Mouse (Mus musculus): ENCODE measurements at regions not wholly inside any gene's neighbourhood (a gene's known extent, or its start where the extent isn't known, plus 50 kb on each side); places are given as distances from the start of the nearest gene placed in this dataset.

DNA sequence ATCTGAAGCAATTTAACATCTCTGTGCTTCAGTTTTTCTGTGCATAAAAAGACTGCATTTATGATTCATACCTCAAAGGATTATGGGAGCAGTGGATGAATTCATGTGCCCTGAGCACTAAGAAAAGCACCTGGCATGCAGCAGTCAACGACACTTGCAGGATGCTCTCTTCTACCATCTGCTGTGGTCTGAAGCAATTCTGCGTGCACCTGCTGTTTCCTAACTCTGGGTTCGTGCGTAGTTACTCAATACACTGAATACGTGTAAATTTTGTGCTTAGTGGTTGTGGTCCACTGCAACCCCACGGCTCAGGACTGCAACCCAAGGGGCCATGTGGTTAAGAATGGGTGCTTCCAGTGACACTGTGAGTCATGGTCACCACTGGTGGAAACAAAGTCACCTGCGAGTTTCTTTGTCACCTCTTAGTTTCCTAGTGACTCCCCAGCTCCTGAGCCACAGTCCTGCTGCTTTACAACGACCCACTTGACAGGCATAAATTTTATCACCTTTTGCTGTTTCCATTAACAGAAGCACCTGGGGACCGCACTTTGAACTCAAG lies 98.7 kb upstream of the Arhgap21 start:
- 88% methylated on average over 9 of the region's 9 CpGs for WGBS
- no peak for ATAC-seq (ENCODE audit: insufficient read depth, low FRiP score)
- Histone ChIP-seq H3K27ac (ENCODE audit: low read length) (no peak overlapping the region), H3K9me3 (replicated peaks; ENCODE audit: control insufficient read depth, low read length) (no peaks in the 10 kb centered on the region), H3K4me3 (replicated peaks; ENCODE audit: low read length) (no peak overlapping the region), H3K27me3 (ENCODE audit: control insufficient read depth, insufficient read depth, low read length) (no peaks in the 10 kb centered on the region), H3K36me3 (ENCODE audit: control insufficient read depth, insufficient read depth, low read length) (no peaks in the 10 kb centered on the region), H3K9ac (ENCODE audit: low read length) (no peak overlapping the region), H3K4me2 (ENCODE audit: low read depth, low read length) (no peak overlapping the region), H3K4me1 (ENCODE audit: control insufficient read depth, insufficient read depth, low read length) (no peaks in the 10 kb centered on the region)

- Histone ChIP-seq H3K9ac (ENCODE audit: low read length) (no peak overlapping the region), H3K27me3 (ENCODE audit: control insufficient read depth, insufficient read depth, low read length) (no peaks in the 10 kb centered on the region), H3K9me3 (replicated peaks; ENCODE audit: control insufficient read depth, low read length) (no peaks in the 10 kb centered on the region), H3K27ac (ENCODE audit: low read length) (no peak overlapping the region), H3K36me3 (ENCODE audit: control insufficient read depth, insufficient read depth, low read length) (no peaks in the 10 kb centered on the region), H3K4me3 (replicated peaks; ENCODE audit: low read length) (no peak overlapping the region), H3K4me2 (ENCODE audit: low read depth, low read length) (no peak overlapping the region), H3K4me1 (ENCODE audit: control insufficient read depth, insufficient read depth, low read length) (no peaks in the 10 kb centered on the region)
- WGBS: 82% methylated on average over 2 of the region's 2 CpGs
- no peak for ATAC-seq (ENCODE audit: insufficient read depth, low FRiP score)
Measured at GRCm38 (mm10) chr2:21060347-21060650, 91.6 kb upstream of the Arhgap21 start.

DNA sequence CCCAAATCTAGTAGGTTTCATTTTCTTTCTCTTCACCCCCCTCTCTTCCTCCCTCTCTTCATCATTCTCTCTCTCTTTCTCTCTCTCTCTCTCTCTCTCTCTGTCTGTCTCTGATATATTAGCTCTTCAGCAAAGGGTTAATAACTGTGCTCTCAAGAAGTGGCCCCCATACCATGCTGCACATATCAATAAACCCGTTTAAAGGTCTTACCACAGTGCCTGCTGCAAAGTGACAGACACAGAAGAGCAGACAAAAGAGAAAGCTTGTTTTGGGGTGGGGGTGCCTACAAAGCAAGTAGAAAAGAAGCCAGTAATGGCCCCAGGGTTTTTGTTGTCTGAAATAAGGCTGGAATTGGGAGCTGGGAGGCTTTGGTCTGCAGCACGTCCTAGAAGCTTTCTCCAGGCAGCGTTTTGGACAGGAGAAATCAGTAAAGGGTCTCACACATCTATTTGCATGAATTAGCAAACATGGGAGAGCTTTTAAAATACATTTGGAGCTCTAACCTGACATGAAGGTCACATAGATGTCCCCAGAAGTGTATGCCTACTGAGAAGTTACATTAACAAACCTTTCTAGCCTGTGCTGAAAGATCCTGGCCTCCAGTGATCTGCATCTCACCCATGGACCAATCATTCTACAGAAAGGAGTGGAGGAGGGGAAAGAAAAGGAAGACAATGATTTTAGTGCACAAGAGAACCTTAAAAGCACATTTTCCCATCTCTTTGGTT lies 91.1 kb upstream of the Arhgap21 start:
- Histone ChIP-seq H3K27me3 (ENCODE audit: control insufficient read depth, insufficient read depth, low read length) (no peaks in the 10 kb centered on the region), H3K36me3 (ENCODE audit: control insufficient read depth, insufficient read depth, low read length) (no peaks in the 10 kb centered on the region), H3K4me2 (ENCODE audit: low read depth, low read length) (no peak overlapping the region), H3K4me3 (replicated peaks; ENCODE audit: low read length) (no peak overlapping the region), H3K9ac (ENCODE audit: low read length) (no peak overlapping the region), H3K27ac (ENCODE audit: low read length) (no peak overlapping the region), H3K4me1 (ENCODE audit: control insufficient read depth, insufficient read depth, low read length) (no peaks in the 10 kb centered on the region), H3K9me3 (replicated peaks; ENCODE audit: control insufficient read depth, low read length) (no peaks in the 10 kb centered on the region)
- 34% methylated on average over 3 of the region's 3 CpGs for WGBS
- ATAC-seq (ENCODE audit: insufficient read depth, low FRiP score): no peak

DNA sequence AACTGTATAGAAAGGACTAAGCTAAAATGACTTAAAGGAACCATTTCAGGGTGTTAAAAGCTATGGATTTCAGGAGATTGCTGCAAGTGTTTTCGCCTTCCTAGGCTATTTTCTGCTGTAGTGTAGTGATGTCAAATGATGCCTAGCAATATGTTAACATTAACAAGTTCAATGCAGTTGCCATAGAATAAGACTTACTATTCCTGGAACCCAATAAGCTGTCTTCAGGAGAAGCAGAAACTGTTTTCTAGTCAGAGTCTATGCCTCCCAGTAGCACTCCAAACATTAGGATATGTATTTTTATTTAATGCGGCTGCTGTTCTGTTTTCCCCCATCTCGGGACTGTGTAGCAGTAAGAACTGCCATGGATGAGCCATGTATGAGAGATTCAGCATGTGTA lies 90.3 kb upstream of the Arhgap21 start:
- Histone ChIP-seq H3K9ac (ENCODE audit: low read length) (no peak overlapping the region), H3K9me3 (replicated peaks; ENCODE audit: control insufficient read depth, low read length) (no peaks in the 10 kb centered on the region), H3K36me3 (ENCODE audit: control insufficient read depth, insufficient read depth, low read length) (no peaks in the 10 kb centered on the region), H3K4me3 (replicated peaks; ENCODE audit: low read length) (no peak overlapping the region), H3K4me2 (ENCODE audit: low read depth, low read length) (no peak overlapping the region), H3K27me3 (ENCODE audit: control insufficient read depth, insufficient read depth, low read length) (no peaks in the 10 kb centered on the region), H3K4me1 (ENCODE audit: control insufficient read depth, insufficient read depth, low read length) (no peaks in the 10 kb centered on the region), H3K27ac (ENCODE audit: low read length) (no peak overlapping the region)
- ATAC-seq (ENCODE audit: insufficient read depth, low FRiP score): no peak
- WGBS: 86% methylated on average over 3 of the region's 3 CpGs

DNA sequence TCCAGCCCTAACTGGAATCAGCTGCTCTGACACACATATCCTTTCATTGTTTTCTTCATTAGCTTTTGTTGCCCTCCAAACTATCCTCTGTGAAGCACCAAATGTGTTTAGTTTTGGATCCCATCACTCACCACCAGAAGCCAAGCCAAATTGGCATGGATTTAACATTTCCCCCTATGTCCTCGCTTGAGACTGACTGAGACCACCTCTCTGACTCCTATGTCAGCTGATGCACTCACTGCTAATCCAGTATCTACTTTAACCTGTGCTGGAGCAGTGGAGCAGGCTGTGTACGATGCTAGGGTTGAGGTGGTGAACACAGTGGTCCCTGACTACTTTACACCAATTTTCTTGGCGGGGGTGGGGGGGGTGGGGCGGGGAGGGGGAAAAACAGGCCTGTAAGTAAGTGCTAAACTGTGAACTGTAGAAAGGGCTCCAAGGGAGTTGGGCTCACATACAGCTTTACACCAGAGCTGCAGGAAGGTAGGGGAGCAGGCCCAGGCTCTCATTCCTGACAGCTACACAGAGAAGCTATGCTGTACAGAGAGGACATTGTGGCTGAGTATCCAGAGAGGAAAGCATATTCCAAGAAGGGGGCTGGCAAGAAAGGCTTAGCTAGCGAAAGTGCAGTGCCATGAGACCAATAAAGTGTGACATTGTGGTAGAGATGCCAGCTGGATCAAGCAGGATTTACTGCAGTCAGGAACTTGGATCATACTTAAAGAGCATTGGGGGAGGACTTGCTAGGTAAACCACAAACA lies 87.9 kb upstream of the Arhgap21 start:
- Histone ChIP-seq H3K27me3 (ENCODE audit: control insufficient read depth, insufficient read depth, low read length) (no peaks in the 10 kb centered on the region), H3K27ac (ENCODE audit: low read length) (no peak overlapping the region), H3K4me2 (ENCODE audit: low read depth, low read length) (no peak overlapping the region), H3K9me3 (replicated peaks; ENCODE audit: control insufficient read depth, low read length) (no peaks in the 10 kb centered on the region), H3K4me1 (ENCODE audit: control insufficient read depth, insufficient read depth, low read length) (no peaks in the 10 kb centered on the region), H3K4me3 (replicated peaks; ENCODE audit: low read length) (no peak overlapping the region), H3K9ac (ENCODE audit: low read length) (no peak overlapping the region), H3K36me3 (ENCODE audit: control insufficient read depth, insufficient read depth, low read length) (no peaks in the 10 kb centered on the region)
- no peak for ATAC-seq (ENCODE audit: insufficient read depth, low FRiP score)
- WGBS: 74% methylated on average over 5 of the region's 5 CpGs

- no peak overlapping the region for H3K4me2 ChIP-seq (ENCODE audit: low read depth, low read length)
- 89% methylated on average over 3 of the region's 3 CpGs for WGBS
Measured at GRCm38 (mm10) chr2:21055416-21055815, 86.7 kb upstream of the Arhgap21 start.

DNA sequence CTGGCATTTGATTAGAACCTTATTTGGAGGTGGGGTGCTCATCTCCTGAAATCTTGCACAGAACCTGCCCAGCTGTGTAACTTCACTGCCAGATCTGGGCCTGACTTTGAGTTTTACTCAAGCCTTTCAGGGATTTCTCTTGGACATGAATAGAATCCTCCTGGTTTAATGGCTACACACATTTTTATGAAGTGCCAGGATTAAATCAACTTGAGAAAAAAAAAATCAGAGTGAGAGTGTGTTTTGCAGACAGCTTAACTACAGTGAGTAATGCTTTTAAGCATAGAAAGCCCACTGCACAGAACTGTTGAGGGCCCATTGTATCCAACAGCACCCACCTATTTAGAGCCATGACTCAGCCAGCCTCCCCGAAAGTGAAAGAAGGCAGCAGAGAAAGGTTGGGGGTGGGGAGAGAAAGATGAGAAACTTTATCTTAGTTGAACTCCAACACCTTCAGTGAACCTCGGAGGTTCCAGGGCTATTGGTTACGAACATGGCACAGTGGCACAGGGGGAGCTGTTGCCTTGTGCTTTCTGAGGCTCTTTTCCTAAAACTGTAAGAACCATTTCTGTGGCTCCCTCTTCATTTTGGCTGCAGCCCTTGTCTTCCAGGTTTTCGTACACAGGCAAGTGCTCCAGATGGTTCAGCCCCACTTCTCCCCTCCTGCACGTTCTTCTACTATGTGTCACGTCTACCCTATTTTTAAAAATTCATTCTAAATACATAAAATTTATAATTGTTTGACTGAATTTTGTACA lies 85.8 kb upstream of the Arhgap21 start:
- Histone ChIP-seq H3K36me3 (ENCODE audit: control insufficient read depth, insufficient read depth, low read length) (no peaks in the 10 kb centered on the region), H3K4me1 (ENCODE audit: control insufficient read depth, insufficient read depth, low read length) (no peaks in the 10 kb centered on the region), H3K4me2 (ENCODE audit: low read depth, low read length) (no peak overlapping the region), H3K9ac (ENCODE audit: low read length) (no peak overlapping the region), H3K4me3 (replicated peaks; ENCODE audit: low read length) (no peak overlapping the region), H3K27ac (ENCODE audit: low read length) (no peak overlapping the region), H3K27me3 (ENCODE audit: control insufficient read depth, insufficient read depth, low read length) (no peaks in the 10 kb centered on the region), H3K9me3 (replicated peaks; ENCODE audit: control insufficient read depth, low read length) (no peaks in the 10 kb centered on the region)
- 65% methylated on average over 6 of the region's 6 CpGs for WGBS
- no peak for ATAC-seq (ENCODE audit: insufficient read depth, low FRiP score)

More at GRCm38 (mm10) chr2:21055416-21055815, 86.7 kb upstream of the Arhgap21 start:
- H3K4me3 ChIP-seq (replicated peaks; ENCODE audit: low read length): no peak overlapping the region
- no peaks in the 10 kb centered on the region for H3K9me3 ChIP-seq (replicated peaks; ENCODE audit: control insufficient read depth, low read length)
- no peak overlapping the region for H3K27ac ChIP-seq (ENCODE audit: low read length)
- H3K36me3 ChIP-seq (ENCODE audit: control insufficient read depth, insufficient read depth, low read length): no peaks in the 10 kb centered on the region
- no peaks in the 10 kb centered on the region for H3K4me1 ChIP-seq (ENCODE audit: control insufficient read depth, insufficient read depth, low read length)
- no peaks in the 10 kb centered on the region for H3K27me3 ChIP-seq (ENCODE audit: control insufficient read depth, insufficient read depth, low read length)
- H3K9ac ChIP-seq (ENCODE audit: low read length): no peak overlapping the region
- no peak for ATAC-seq (ENCODE audit: insufficient read depth, low FRiP score)

GRCm38 (mm10) chr2:21053596-21053995 lies 84.9 kb upstream of the Arhgap21 start:
- ATAC-seq (ENCODE audit: insufficient read depth, low FRiP score): no peak
- WGBS: 77% methylated on average over 5 of the region's 5 CpGs
- Histone ChIP-seq H3K9ac (ENCODE audit: low read length) (no peak overlapping the region), H3K27ac (ENCODE audit: low read length) (no peak overlapping the region), H3K4me1 (ENCODE audit: control insufficient read depth, insufficient read depth, low read length) (no peaks in the 10 kb centered on the region), H3K27me3 (ENCODE audit: control insufficient read depth, insufficient read depth, low read length) (no peaks in the 10 kb centered on the region), H3K4me2 (ENCODE audit: low read depth, low read length) (no peak overlapping the region), H3K9me3 (replicated peaks; ENCODE audit: control insufficient read depth, low read length) (no peaks in the 10 kb centered on the region), H3K36me3 (ENCODE audit: control insufficient read depth, insufficient read depth, low read length) (no peaks in the 10 kb centered on the region), H3K4me3 (replicated peaks; ENCODE audit: low read length) (no peak overlapping the region)

DNA sequence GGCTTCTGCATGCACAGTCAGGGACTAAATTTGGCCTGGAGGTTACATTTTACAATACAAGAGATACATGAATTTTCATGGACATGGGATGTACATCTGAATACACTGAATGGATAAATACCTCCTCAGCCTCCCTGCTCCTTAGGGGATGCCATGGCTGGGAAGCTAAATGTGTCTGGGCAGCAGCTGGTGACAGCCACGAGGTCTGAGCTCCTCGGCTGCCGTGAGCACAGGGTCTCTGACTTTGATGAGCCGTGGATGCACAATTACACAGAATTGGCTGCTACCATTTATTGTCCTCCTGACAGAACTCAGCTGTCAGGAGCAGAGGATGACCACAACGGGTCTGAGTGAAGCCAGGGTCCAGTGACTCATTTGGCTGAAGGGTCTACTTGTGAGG lies 80.3 kb upstream of the Arhgap21 start:
- no peak overlapping the region for H3K9ac ChIP-seq (ENCODE audit: low read length)
- no peaks in the 10 kb centered on the region for H3K36me3 ChIP-seq (ENCODE audit: control insufficient read depth, insufficient read depth, low read length)
- ATAC-seq (ENCODE audit: insufficient read depth, low FRiP score): no peak
- no peak overlapping the region for H3K4me3 ChIP-seq (replicated peaks; ENCODE audit: low read length)
- WGBS: 51% methylated on average over 5 of the region's 5 CpGs
- H3K4me1 ChIP-seq (ENCODE audit: control insufficient read depth, insufficient read depth, low read length): no peaks in the 10 kb centered on the region
- no peaks in the 10 kb centered on the region for H3K9me3 ChIP-seq (replicated peaks; ENCODE audit: control insufficient read depth, low read length)
- H3K27ac ChIP-seq (ENCODE audit: low read length): no peak overlapping the region
- H3K4me2 ChIP-seq (ENCODE audit: low read depth, low read length): no peak overlapping the region
- no peaks in the 10 kb centered on the region for H3K27me3 ChIP-seq (ENCODE audit: control insufficient read depth, insufficient read depth, low read length)
